Mouse (Mus musculus) neutrophil, adult 5-6 weeks (primary cell): ENCODE results near the gene Mapk3. TPM values are rescaled to one million over a fixed set of nuclear protein-coding genes. Genes with fewer than 3 reads are reported as not detected.

Experiments
- total RNA-seq: library from RNA; stranded (forward); fragments of 200-1000 nt; gene quantifications from 2 replicates; pipeline ENCODE4 v1.2.3, GENCODE M21; 2017

The Mapk3 gene
- total RNA-seq, 1 experiment from 2014 or later, result 48.8 TPM

Other genes with a start within 250 kb of the Mapk3 start
- 93.6 and 99.5 TPM in 2 replicates for gene Eif3c, start 193.2 kb upstream of the Mapk3 start, total RNA-seq
- 90.5 and 117 TPM in 2 replicates for gene Apobr, start 174.7 kb upstream of the Mapk3 start, total RNA-seq
- 97.2 and 102 TPM in 2 replicates for gene Cln3, start 173.8 kb upstream of the Mapk3 start, total RNA-seq
- gene Il27, start 164.7 kb upstream of the Mapk3 start, total RNA-seq, result 0.86 and 1.4 TPM in 2 replicates
- gene Nupr1, start 128.7 kb upstream of the Mapk3 start, total RNA-seq, result 6.9 and 9.5 TPM in 2 replicates
- gene Sgf29, start 110.3 kb upstream of the Mapk3 start, total RNA-seq, result 43.8 and 56.5 TPM in 2 replicates
- gene Sult1a1, start 83.2 kb upstream of the Mapk3 start, total RNA-seq, result 0.93 and 1.1 TPM in 2 replicates
- gene Bola2, start 64.2 kb upstream of the Mapk3 start, total RNA-seq, result 27.4 and 28.0 TPM in 2 replicates
- 3.3 and 4.2 TPM in 2 replicates for gene Slx1b, start 63.8 kb upstream of the Mapk3 start, total RNA-seq
- 1,403 and 1,487 TPM in 2 replicates for gene Coro1a, start 51.8 kb upstream of the Mapk3 start, total RNA-seq
- 25.8 and 26.5 TPM in 2 replicates for gene Gdpd3, start 6.7 kb downstream of the Mapk3 start, total RNA-seq
- 367 and 379 TPM in 2 replicates for gene Ypel3, start 17.4 kb downstream of the Mapk3 start, total RNA-seq
- 14.4 and 19.8 TPM in 2 replicates for gene Tbx6, start 21.9 kb downstream of the Mapk3 start, total RNA-seq
- 210 and 221 TPM in 2 replicates for gene Ppp4c, start 32.9 kb downstream of the Mapk3 start, total RNA-seq
- not detected in 2 replicates for gene Fam57b, start 38.1 kb downstream of the Mapk3 start, total RNA-seq
- gene 4930451I11Rik, start 72.0 kb downstream of the Mapk3 start, total RNA-seq, result not detected in 2 replicates
- gene Doc2a, start 87.8 kb downstream of the Mapk3 start, total RNA-seq, result not detected in 2 replicates
- gene Hirip3, start 102.4 kb downstream of the Mapk3 start, total RNA-seq, result 37.7 and 46.2 TPM in 2 replicates
- 44.6 and 46.8 TPM in 2 replicates for gene Ino80e, start 102.8 kb downstream of the Mapk3 start, total RNA-seq
- gene Taok2, start 125.1 kb downstream of the Mapk3 start, total RNA-seq, result 73.7 and 93.1 TPM in 2 replicates
- 32.3 and 32.6 TPM in 2 replicates for gene Tmem219, start 163.3 kb downstream of the Mapk3 start, total RNA-seq
- gene Kctd13, start 169.3 kb downstream of the Mapk3 start, total RNA-seq, result 29.1 and 32.8 TPM in 2 replicates
- not detected in 2 replicates for gene Asphd1, start 190.0 kb downstream of the Mapk3 start, total RNA-seq
- gene Sez6l2, start 191.0 kb downstream of the Mapk3 start, total RNA-seq, result 1.7 and 2.9 TPM in 2 replicates
- gene Cdipt, start 216.3 kb downstream of the Mapk3 start, total RNA-seq, result 59.1 and 66.1 TPM in 2 replicates
- gene Cdiptos, start 216.5 kb downstream of the Mapk3 start, total RNA-seq, result 2.2 and 2.3 TPM in 2 replicates